Mouse (Mus musculus) hindbrain, postnatal 0 days (tissue): ENCODE measurements at regions not wholly inside any gene's neighbourhood (a gene's known extent, or its start where the extent isn't known, plus 50 kb on each side); places are given as distances from the start of the nearest gene placed in this dataset.

ENCODE experiments used
- ATAC-seq: fragments of 200-750 bp; cut with Nextera tagmentation; 2 replicates; pipeline ENCODE4 v1.8.0; 2017; ENCODE audit warnings: mild to moderate bottlenecking, moderate TSS enrichment, moderate library complexity
- DNase-seq: peaks from one replicate; pipeline ENCODE4 v3.0.0-alpha.2; 2015; ENCODE audit warnings: low spot score
- H3K27ac ChIP-seq: fragments of 300-500 bp; sonication (generic); 2 replicates; pipeline ENCODE4 v1.5.1; 2014; ENCODE audit warnings: mild to moderate bottlenecking
- H3K27me3 ChIP-seq: fragments of 300-500 bp; sonication (generic); 2 replicates; pipeline ENCODE4 v1.6.1; 2014; ENCODE audit warnings: low read length, mixed read lengths; ENCODE audit not compliant: insufficient read depth
- H3K36me3 ChIP-seq: fragments of 300-500 bp; sonication (generic); 2 replicates; pipeline ENCODE4 v1.6.1; 2014; ENCODE audit warnings: low read length, mixed read lengths; ENCODE audit not compliant: insufficient read depth
- H3K4me1 ChIP-seq: fragments of 300-500 bp; sonication (generic); 2 replicates; pipeline ENCODE4 v1.6.1; 2014; ENCODE audit warnings: antibody characterized with exemption, low read length, mixed read lengths; ENCODE audit not compliant: insufficient read depth
- H3K4me2 ChIP-seq: fragments of 300-500 bp; sonication (generic); 2 replicates; pipeline ENCODE4 v1.6.1; 2014; ENCODE audit warnings: low read depth, mild to moderate bottlenecking, low read length, moderate library complexity, mixed read lengths
- H3K4me3 ChIP-seq: fragments of 300-500 bp; sonication (generic); 2 replicates; pipeline ENCODE4 v1.5.1; 2014; ENCODE audit warnings: low read length
- H3K9ac ChIP-seq: fragments of 300-500 bp; sonication (generic); replicated peaks from 2 replicates; pipeline ENCODE4 v1.6.1; 2014; ENCODE audit warnings: mild to moderate bottlenecking, low read length, moderate library complexity, mixed read lengths
- H3K9me3 ChIP-seq: fragments of 300-500 bp; sonication (generic); 2 replicates; pipeline ENCODE4 v1.6.1; 2016; ENCODE audit warnings: low read length, mixed read lengths
- CTCF ChIP-seq: IDR thresholded peaks from 2 replicates; pipeline ENCODE4 v1.5.1; 2016; ENCODE audit warnings: antibody characterized with exemption, control low read depth, low read depth
- WGBS: fragments of 180-500 bp; shearing (Covaris S2); extraction: QIAGEN DNeasy Blood & Tissue Kit; methylation state at CpG from one replicate; pipeline ENCODE4 v1.1.7; 2014; 5-methylcytosine and 5-hydroxymethylcytosine counted together

GRCm38 (mm10) chr1:183962486-183962885 is 50.6 kb upstream of the Dusp10 start:
- no peak for TF ChIP-seq CTCF
- 96% methylated on average over 2 of the region's 2 CpGs for WGBS
- H3K9ac ChIP-seq = no peak overlapping the region

GRCm38 (mm10) chr1:183963286-183963685 is 49.8 kb upstream of the Dusp10 start:
- Histone ChIP-seq H3K4me1 (no peaks in the 10 kb centered on the region), H3K27me3 (no peaks in the 10 kb centered on the region), H3K4me3 (no peak overlapping the region), H3K4me2 (no peak overlapping the region), H3K27ac (no peak overlapping the region), H3K36me3 (no peaks in the 10 kb centered on the region), H3K9ac (no peak overlapping the region), H3K9me3 (no peaks in the 10 kb centered on the region)
- DNase-seq (no peak), ATAC-seq (no peak)
- WGBS = 73% methylated on average over 4 of the region's 4 CpGs
- TF ChIP-seq CTCF = no peak

More at GRCm38 (mm10) chr1:183962486-183962885, 50.6 kb upstream of the Dusp10 start:
- DNase-seq (no peak), ATAC-seq (no peak)
- Histone ChIP-seq H3K27me3 (no peaks in the 10 kb centered on the region), H3K27ac (no peak overlapping the region), H3K9me3 (no peaks in the 10 kb centered on the region), H3K36me3 (no peaks in the 10 kb centered on the region), H3K4me1 (no peaks in the 10 kb centered on the region), H3K4me3 (no peak overlapping the region), H3K4me2 (no peak overlapping the region)
